Mouse (Mus musculus): ENCODE results near the gene Arpc5l. TPM values are rescaled to one million over a fixed set of nuclear protein-coding genes. Genes with fewer than 3 reads are reported as not detected.

The Arpc5l gene
- polyA plus RNA-seq, 2 experiments, result 61.7 to 116 TPM

GRCm38 (mm10) chr2:38987803-38988510 is 17.2 kb upstream of the Arpc5l start:
- no peaks in the 10 kb centered on the region for H3K36me3 ChIP-seq (ENCODE audit: control insufficient read depth, insufficient read depth, low read length)
- ATAC-seq (ENCODE audit: low FRiP score, low read depth), result no peak
- no peaks in the 10 kb centered on the region for H3K4me1 ChIP-seq (ENCODE audit: control insufficient read depth, insufficient read depth, low read length)
- no peak overlapping the region for H3K4me2 ChIP-seq (replicated peaks; ENCODE audit: low read depth, low read length, severe bottlenecking)
- no peaks in the 10 kb centered on the region for H3K9me3 ChIP-seq (ENCODE audit: control insufficient read depth, low read length)
- no peak overlapping the region for H3K4me3 ChIP-seq (replicated peaks; ENCODE audit: low read length)
- H3K9ac ChIP-seq (ENCODE audit: low read depth, low read length, severe bottlenecking), result no peak overlapping the region
- WGBS, result 77% methylated on average over 6 of the region's 6 CpGs
- DNase-seq (ENCODE audit: low spot score), result peak; percentile 47
- no peak overlapping the region for H3K27ac ChIP-seq (replicated peaks; ENCODE audit: low read depth, low read length)
- H3K27me3 ChIP-seq (ENCODE audit: control insufficient read depth, insufficient read depth, low read length), result no peaks in the 10 kb centered on the region
- TF ChIP-seq POLR2A (IDR thresholded peaks at IDR 0.05; ENCODE audit: borderline replicate concordance, extremely low read depth, insufficient read depth, insufficient read length), result no peak

DNA sequence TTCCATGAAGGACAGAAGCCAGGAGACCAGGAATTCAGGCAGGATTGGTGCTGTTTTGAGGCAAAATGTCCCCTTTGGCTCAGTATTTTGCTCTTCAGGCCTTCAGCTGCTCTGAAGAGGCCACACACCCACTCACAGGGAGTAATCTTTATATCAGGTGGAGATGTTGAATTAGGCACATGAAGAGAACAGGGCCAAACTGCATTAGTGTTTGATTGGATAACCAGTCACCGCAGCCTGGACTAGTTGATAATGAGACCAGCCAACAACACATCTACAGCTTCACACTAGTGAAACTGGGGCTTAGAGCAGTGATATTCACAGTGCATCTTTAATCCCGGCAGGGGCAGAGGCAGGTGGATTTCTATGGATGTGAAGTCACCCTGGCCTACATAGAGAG is 16.2 kb upstream of the Arpc5l start:
- Histone ChIP-seq H3K4me1 (ENCODE audit: control insufficient read depth, insufficient read depth, low read length) (no peaks in the 10 kb centered on the region), H3K36me3 (ENCODE audit: control insufficient read depth, insufficient read depth, low read length) (no peaks in the 10 kb centered on the region), H3K4me3 (replicated peaks; ENCODE audit: low read length) (no peak overlapping the region), H3K9ac (ENCODE audit: low read depth, low read length, severe bottlenecking) (no peak overlapping the region), H3K27me3 (ENCODE audit: control insufficient read depth, insufficient read depth, low read length) (no peaks in the 10 kb centered on the region), H3K9me3 (ENCODE audit: control insufficient read depth, low read length) (no peaks in the 10 kb centered on the region), H3K4me2 (replicated peaks; ENCODE audit: low read depth, low read length, severe bottlenecking) (no peak overlapping the region), H3K27ac (replicated peaks; ENCODE audit: low read depth, low read length) (no peak overlapping the region)
- WGBS, result 91% methylated on average over 2 of the region's 2 CpGs
- DNase-seq (ENCODE audit: low spot score), result no peak
- no peak for ATAC-seq (ENCODE audit: low FRiP score, low read depth)
- TF ChIP-seq POLR2A (IDR thresholded peaks at IDR 0.05; ENCODE audit: borderline replicate concordance, extremely low read depth, insufficient read depth, insufficient read length), result no peak

- Histone ChIP-seq H3K9me3 (ENCODE audit: control insufficient read depth, low read length) (no peaks in the 10 kb centered on the region), H3K27ac (replicated peaks; ENCODE audit: low read depth, low read length) (no peak overlapping the region), H3K9ac (ENCODE audit: low read depth, low read length, severe bottlenecking) (no peak overlapping the region), H3K4me1 (ENCODE audit: control insufficient read depth, insufficient read depth, low read length) (no peaks in the 10 kb centered on the region), H3K4me2 (replicated peaks; ENCODE audit: low read depth, low read length, severe bottlenecking) (no peak overlapping the region), H3K27me3 (ENCODE audit: control insufficient read depth, insufficient read depth, low read length) (no peaks in the 10 kb centered on the region), H3K4me3 (replicated peaks; ENCODE audit: low read length) (no peak overlapping the region), H3K36me3 (ENCODE audit: control insufficient read depth, insufficient read depth, low read length) (no peaks in the 10 kb centered on the region)
- ATAC-seq (ENCODE audit: low FRiP score, low read depth) (no peak), DNase-seq (ENCODE audit: low spot score) (no peak)
- TF ChIP-seq POLR2A (IDR thresholded peaks at IDR 0.05; ENCODE audit: borderline replicate concordance, extremely low read depth, insufficient read depth, insufficient read length), result no peak
- 71% methylated on average over 4 of the region's 4 CpGs for whole genome bisulfite sequencing
These were observed 13.1 kb upstream of the Arpc5l start for GRCm38 (mm10) chr2:38992004-38992403.

DNA sequence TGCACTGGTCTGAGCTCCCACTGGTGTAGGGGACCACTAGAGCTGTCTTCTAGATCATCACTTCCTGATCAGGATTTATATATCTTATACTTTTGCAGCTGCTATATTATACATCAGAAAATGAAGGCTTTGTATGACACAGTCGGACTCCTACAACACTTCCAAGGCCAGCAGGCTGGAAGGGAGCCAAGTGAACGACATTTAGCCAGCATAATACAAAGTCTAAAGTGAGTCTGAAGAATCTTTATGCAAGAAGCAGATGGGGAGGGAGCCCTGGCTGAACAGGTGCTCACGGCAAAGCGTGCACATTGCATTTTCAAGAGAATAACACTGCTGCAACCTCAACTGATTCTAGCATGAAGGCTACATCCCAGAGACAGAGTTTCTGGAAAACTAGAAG is 12.7 kb upstream of the Arpc5l start:
- Histone ChIP-seq H3K9me3 (ENCODE audit: control insufficient read depth, low read length) (no peaks in the 10 kb centered on the region), H3K27ac (replicated peaks; ENCODE audit: low read depth, low read length) (no peak overlapping the region), H3K4me1 (ENCODE audit: control insufficient read depth, insufficient read depth, low read length) (no peaks in the 10 kb centered on the region), H3K4me3 (replicated peaks; ENCODE audit: low read length) (no peak overlapping the region), H3K4me2 (replicated peaks; ENCODE audit: low read depth, low read length, severe bottlenecking) (no peak overlapping the region), H3K27me3 (ENCODE audit: control insufficient read depth, insufficient read depth, low read length) (no peaks in the 10 kb centered on the region), H3K36me3 (ENCODE audit: control insufficient read depth, insufficient read depth, low read length) (no peaks in the 10 kb centered on the region), H3K9ac (ENCODE audit: low read depth, low read length, severe bottlenecking) (no peak overlapping the region)
- DNase-seq (ENCODE audit: low spot score) (no peak), ATAC-seq (ENCODE audit: low FRiP score, low read depth) (no peak)
- TF ChIP-seq POLR2A (IDR thresholded peaks at IDR 0.05; ENCODE audit: borderline replicate concordance, extremely low read depth, insufficient read depth, insufficient read length), result no peak
- 49% methylated on average over 4 of the region's 4 CpGs for WGBS

- Histone ChIP-seq H3K4me3 (replicated peaks; ENCODE audit: low read length) (peak within 1 kb of the TSS; percentile 38), H3K27ac (replicated peaks; ENCODE audit: low read depth, low read length) (no peak within 1 kb of the TSS; the same call in 1 of the 2 replicates), H3K36me3 (ENCODE audit: control insufficient read depth, insufficient read depth, low read length) (peaks cover 31% of the 10 kb centered on the region), H3K9me3 (ENCODE audit: control insufficient read depth, low read length) (no peaks in the 10 kb centered on the region), H3K4me2 (replicated peaks; ENCODE audit: low read depth, low read length, severe bottlenecking) (peak within 1 kb of the TSS; percentile 60), H3K9ac (ENCODE audit: low read depth, low read length, severe bottlenecking) (peak within 1 kb of the TSS; percentile 51), H3K4me1 (ENCODE audit: control insufficient read depth, insufficient read depth, low read length) (0 out of 2 replicates have a peak, but pooled peaks cover 2% of the 10 kb centered on the region), H3K27me3 (ENCODE audit: control insufficient read depth, insufficient read depth, low read length) (no peaks in the 10 kb centered on the region)
- DNase-seq (ENCODE audit: low spot score) (peak; percentile 88), ATAC-seq (ENCODE audit: low FRiP score, low read depth) (peak; percentile 85)
- WGBS, result 14% methylated on average over 33 of the region's 33 CpGs
- TF ChIP-seq POLR2A (IDR thresholded peaks at IDR 0.05; ENCODE audit: borderline replicate concordance, extremely low read depth, insufficient read depth, insufficient read length), result no peak
These were observed 7.5 kb upstream of the Arpc5l start, which contains the start of gene Wdr38 for GRCm38 (mm10) chr2:38997386-38998374. Wdr38 (plus strand) TSS chr2:38997476.

Data from limb, embryonic 14.5 days (tissue).